Mouse (Mus musculus): ENCODE measurements around the gene Rap1b. TPM values are rescaled to one million over a fixed set of nuclear protein-coding genes. Genes with fewer than 3 reads are reported as not detected.

Rap1b gene
- total RNA-seq, 2 experiments from 2014 or later: 143 to 149 TPM

DNA sequence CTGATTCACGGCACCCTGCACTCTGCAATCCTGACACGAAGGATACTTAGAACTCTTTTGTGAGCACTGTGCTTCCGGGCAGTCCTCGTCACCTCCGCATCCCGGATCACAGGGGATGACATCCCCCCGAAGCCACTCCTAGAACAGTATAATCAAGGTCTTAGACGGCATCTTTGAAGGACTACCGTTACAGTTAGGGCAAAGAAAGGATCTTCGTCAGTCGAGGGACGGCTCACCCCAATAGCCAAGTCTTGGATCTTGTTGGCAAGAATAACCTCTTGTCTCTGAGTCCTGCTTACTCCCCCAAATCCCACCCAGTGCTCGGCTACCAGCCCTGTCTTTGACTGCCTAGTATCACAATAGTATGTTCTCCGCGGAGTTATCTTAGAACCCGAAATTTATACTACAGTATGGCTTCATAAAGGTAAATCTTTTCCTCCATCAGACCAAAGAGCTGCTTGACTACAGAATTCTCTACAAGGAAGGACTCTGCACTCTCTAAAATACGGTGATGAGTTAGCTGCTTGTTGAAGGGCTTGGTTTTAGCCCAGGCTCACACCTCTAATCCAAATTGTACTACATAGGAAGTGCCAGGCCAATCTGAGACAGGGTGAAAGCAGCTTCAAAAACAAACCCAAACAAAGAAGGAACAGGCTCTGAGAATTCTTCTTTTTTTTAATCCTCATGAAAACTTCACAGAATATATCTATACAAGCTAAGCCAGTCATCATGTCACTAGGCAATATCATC, 55.2 kb downstream of the Rap1b start:
- DNase-seq (ENCODE audit: low spot score in 2 of 2): no peak

DNA sequence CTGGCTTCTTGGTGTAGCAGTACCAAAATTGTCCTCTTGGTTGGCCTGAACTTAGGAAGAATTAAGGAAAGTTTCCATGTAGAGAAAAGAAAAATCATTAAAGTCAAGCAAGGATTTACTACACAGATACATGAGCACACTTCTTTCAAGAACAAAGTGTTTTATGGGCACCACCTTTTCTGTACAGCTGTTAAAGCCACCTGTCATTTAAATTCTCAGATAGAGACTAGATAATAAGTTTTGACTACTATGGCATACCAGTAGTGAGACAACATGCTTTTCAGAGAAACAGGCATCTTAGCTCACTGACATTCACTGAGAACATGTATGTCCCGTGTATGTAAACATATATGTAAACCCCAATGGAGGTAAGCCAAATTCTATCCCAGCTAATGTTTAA, 55.8 kb downstream of the Rap1b start:
- DNase-seq (ENCODE audit: low spot score in 2 of 2): no peak

DNA sequence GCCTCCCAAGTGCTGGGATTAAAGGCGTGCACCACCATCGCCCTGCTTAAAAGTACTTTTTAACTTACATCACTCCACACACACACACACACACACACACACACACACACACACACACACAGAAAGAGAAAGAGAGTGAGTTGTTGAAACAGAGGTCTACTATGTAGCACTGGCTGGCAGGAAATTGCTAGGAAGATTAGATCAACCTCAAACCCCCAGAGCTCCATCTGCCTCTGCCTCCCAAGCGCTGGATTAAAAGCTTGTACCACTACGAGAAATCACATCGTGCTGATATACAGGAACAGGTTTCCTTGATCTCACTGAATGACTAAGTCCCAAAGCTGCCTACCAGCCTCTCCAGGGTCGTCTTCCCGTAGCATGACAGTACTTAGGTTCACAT, 61.2 kb downstream of the Rap1b start:
- no peak for DNase-seq (ENCODE audit: low spot score in 2 of 2)

DNA sequence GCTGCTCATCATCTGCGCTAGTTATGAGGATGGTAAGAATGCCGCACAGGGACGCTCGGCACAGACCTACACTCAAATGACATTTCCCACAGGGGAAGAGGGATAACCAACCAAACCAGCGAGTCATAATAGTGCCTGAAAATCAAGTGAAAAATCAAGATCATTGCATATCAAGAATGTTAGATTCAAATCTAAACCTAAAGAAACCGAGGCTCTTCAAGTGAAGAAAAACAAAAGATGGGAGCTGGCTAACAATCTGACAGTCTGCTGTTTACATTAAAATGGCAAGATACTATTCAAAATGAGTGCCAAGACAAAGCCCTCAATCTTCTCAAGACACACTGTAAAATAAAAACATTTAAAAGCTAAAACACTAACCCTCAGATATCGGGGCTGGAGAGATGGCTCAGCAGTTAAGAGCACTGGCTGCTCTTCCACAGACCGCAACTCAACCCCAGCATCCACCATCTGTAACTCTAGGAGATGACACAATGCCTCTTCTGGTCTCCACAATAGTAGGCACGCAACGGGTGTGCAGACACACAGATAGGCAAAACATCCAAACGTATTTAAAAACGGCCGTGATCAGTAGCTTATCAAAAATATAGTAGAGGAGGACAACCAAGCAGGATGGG, 61.9 kb downstream of the Rap1b start:
- no peak for DNase-seq (ENCODE audit: low spot score in 2 of 2)

DNA sequence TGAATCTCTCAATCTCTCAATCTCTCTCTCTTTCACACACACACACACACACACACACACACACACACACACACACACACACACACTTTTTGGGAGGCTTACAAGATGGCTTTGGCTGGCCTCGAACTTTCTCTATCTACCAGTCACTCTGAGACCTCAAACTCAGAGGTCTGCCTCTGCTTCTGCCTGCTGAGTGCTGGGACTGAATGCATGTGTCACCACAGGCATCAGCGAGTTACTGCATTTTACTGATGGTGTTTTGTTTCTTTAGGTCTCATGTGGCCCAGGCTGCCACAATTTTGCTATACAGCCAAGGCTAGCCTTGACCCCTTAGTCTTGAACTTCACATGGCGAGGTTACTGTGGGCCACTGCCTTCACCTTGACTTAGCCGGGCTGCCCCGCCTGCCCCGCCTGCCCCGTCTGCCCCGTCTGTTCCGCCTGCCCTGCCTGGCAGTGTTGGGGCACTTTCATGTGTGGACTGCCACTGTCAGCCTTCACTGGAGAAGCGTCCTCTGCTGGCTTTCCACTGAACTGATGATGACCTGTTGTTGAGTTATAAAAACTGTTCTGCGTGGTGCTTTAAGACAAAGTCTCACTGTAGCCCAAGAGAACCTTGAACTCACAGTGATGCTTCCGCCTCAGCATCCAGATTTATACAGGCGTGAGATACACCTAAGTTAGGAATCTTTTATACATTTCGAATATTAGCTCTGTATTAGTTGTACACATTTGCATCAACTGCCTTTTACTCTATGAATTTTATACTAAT, 63.2 kb downstream of the Rap1b start:
- no peak for DNase-seq (ENCODE audit: low spot score in 2 of 2)

DNA sequence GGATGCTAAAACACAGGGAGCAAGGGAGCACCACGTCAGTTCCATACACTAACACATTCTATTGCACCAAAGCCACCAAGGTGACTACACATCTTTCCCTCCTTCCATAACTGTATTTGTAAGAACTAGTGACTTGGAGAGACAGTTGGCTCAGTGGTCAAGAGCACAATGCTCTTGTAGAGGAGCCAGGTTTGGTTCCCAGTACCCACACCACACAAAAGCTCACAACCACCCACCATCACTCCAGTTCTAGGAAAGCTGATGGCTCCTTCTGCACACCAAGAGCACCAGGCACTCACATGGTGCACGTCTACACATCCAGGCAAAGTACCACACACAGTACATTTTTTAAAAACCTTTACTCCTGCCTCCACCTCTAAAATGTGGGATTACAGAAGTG, 63.8 kb downstream of the Rap1b start:
- no peak for DNase-seq (ENCODE audit: low spot score in 2 of 2)

DNA sequence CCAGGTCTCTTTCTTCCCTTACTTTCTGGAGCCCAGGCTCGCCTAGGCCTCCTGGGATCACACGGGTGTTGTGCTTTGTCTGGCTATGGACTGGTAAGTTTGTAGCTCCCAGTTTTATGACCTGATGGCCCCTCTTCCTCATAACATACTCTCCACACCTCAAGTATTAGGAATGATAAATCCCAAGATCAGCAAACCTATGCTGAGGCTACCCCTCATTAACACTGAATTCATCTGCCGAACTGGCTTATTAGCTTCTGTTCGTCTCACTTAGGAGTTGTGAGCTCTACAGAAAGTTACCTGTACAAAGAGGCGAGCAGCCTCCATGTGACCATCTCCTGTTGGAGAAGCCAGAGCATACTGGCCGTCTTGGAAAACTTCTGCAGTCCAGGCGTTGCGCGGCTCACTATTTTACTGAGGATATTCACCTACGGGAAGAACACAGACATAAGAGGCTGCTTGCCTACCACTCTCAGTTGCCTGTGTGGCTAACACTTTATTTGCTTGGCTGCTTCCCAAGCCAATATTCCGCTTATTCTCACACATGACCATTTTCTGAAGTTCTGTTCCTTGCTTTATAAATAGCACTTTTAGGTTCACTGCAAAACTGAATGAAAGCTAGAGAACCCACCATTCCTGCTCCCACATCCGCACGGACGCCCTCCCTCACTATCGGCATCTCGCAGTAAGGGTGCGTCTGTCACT, 64.7 kb downstream of the Rap1b start:
- no peak for DNase-seq (ENCODE audit: low spot score in 2 of 2)

DNA sequence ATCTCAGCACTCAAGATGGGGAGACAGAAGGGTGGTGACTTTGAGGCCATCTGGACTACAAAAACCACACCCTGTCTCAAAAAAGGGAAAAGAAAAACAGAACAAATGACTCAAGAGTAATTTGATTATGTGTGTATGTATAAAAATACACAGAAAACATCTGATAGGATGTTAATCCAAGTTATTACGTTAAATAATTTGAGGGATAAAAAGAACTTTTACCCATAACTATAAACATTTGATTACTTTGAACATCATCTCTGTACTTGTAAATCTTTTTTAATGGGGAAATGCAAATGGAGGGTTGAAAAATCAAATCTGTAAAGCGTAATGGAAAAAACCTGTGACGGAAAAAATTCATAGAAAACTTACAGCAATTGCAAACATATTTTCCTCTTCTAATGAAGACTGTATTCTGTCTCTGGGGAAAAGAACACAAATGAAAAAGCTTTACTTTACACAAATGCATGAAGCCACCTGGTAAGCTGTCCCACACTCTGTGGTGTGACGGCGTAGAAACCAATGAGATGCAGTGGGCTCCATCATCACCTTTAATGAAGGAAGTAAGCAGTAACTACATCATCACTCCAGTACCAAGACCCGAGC, 65.4 kb downstream of the Rap1b start:
- DNase-seq (ENCODE audit: low spot score in 2 of 2): no peak

DNA sequence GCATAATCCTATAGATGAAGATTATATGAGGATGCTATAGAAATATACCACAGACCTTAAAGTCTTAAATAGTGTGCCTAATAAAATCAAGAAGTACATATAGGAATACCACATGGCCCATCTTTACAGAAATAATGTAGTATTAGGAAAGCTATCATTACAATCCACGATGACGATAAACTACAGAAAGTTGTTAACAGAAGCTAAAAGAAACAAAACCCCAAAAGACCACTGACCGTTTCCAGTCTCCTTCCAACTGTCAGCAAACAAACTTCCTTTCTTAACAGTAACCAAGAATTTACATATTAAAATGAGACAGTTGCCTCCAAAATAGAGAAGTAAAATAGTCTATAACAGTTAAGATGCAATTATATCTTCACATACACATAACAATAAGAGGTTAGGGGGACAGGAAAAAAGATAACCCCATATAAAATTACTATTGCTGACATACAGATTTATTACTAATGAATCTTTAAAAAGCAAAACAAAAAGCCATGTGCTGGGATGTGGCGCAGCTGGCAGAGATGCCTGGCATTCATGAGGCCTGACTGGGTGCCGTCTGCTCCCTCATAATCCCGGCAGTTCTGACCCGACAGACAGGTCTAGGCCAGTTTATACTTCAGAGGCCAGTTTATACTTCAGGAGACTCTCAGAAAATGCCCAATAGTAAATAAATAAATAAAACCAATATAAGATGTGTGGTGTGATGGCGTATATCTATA, 66.1 kb downstream of the Rap1b start:
- DNase-seq (ENCODE audit: low spot score in 2 of 2): no peak

DNA sequence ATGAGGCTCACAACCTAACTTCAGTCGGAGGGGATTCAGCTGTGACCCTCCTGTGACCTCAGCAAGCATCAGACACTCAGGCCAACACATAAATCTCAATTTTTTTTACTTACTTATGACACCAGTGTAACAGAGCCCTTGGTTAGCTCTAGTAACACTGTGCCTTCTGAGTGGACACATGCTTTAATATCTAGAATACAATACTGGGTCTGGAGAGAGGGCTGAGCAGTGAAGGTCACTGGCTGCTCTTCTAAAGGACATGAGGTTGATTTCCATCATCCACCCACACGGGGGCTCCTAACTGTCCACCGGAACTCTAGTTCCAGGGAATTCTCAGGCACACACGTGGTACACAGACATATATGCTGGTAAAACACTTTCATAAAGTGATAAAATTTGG, 66.9 kb downstream of the Rap1b start:
- no peak for DNase-seq (ENCODE audit: low spot score in 2 of 2)

DNA sequence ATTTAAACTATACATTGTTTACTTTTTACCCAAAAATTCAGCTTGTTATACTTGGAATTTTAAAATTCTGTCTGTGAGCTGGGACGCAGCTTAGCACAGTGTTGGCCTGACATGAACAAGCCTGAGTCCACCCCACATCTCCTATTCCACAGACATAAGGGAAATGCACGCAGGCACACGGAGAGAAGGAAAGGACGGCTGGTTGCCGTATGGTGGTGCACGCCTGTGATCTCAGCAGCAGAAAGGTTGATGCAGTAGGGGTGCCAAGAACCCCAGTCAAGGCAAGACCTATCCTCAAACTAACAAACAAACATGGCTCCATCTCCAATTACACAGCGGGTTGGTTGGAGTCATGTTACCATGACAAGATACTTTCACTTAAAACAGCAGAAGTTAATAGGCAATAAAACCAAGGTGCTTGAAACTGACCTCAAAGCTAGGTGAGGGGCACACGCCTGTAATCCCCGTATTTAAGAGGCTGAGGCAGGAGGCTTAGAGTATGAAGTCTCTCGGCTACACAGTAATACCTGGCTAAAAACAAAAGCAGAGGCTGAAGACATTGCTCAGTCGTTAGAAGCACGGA, 67.4 kb downstream of the Rap1b start:
- no peak for DNase-seq (ENCODE audit: low spot score in 2 of 2)

DNA sequence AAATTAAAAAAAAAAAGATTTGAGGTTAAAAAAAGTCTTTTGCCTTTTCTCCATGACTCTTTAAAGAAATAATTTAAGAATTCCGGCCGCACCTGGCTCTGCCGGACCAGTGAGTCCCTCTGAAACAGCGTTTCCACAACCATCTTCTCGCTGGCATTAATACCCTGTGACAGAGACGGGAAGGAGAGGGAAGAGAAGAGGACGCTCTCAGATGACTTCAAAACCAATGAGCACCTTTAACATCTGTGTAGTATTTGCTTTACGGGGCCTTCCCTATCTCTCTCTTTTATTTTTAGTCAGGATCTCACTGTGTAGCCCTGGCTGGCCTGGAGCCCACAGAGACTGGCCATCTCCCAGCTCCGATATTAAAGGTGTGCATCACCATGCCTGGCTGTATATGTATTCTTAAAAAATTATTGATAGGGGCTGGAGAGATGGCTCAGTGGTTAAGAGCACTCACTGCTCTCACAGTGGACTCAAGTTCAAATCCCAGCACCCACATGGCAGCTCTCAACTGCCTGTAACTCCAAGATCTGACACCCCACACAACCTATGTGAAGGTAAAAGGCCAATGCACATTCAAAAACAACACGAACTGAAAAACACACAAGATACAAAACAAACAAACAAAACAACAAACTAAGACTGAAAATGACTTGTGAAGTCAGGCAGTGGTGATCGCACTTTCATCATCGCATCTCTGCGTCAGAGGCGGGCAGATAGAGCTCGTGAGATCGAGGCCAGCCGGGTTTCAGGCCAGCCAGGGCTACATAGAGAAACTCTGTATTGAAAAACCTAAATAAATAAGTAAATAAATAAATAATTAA, 68.1 kb downstream of the Rap1b start:
- DNase-seq (ENCODE audit: low spot score in 2 of 2): no peak

DNA sequence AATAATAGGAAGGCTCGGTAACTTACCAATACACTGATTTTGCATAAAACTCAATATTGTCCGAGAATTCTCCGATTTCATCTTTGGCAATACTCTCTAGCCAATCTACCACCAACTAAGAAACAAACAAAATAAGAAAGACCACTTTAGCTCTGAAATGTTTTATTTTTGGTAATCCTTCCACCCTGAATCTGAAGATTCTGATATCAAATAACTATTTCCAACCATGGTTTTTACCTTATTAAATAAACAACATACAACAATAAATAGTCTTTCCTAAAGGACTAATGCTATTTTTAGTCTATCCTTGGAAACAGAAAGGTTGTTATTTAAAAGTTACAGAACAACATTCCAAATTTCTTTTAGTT, 68.7 kb downstream of the Rap1b start:
- no peak for DNase-seq (ENCODE audit: low spot score in 2 of 2)

DNA sequence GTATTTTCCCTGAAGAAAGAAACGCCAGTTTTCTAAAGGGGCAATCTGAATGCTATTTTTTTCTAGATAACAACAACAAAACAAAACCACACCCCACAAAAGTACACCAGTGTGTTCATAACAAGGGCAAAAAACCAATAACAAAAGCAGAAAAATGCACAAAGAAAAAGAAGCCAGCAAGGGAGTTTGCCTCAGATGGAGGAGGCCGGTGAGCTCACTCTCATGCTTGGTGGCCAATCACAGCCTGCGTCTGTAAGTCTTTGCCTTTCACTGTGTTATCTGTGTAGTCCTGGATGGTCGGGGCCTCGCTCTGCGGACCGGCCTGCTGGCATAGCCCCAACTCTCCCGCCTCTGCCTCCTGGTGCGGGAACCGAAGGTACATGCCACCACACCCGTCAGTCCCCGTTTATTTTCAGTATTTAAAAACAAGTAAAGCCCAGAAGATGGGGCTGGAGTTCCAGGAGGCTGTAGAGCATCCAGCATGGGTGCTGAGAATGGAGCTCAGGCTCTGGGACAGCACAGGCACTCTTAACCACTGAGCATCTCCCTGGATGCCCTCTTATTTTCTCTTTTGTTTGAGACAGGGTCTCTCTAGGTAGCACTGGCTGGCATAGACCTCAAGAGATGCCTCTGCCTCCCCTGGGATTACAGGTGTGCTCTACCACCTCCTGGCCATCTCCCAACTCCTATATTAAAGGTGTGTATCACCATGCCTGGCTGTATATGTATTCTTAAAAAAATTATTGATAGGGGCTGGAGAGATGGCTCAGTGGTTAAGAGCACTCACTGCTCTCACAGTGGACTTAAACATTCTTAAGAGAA, 69.3 kb downstream of the Rap1b start:
- no peak for DNase-seq (ENCODE audit: low spot score in 2 of 2)

DNA sequence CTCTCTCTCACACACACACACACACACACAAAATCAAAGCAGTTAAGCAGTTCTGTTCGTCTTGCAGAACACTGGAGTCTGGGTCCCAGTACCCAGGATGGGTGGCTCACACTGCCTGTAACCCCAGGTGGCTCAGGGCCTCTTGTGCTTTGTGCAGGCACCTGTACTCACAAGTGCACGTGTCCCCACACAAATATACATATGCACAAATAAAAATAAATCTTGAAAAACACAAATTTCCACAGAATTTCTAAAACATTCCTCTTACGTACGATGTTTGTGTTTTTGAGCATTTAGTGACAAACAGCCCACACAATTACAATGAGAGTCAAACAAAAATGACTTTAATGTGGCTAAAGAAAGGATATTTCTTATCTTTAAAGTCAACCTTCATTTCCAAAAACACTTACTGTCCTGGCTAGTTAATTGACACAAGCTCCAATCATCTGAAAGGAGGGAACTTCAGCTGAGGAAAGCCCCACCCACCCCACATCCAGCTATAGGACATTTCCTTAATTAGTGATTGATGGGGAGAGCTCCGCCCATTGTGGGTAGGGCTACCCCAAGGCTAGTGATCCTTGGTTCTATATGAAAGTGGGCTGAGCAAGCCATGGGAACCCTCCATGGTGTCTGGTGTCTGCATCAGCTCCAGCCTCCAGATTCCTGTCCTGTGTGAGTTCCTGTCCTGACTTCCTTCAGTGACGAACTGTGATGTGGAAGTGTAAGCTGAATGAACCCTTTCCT, 70.3 kb downstream of the Rap1b start:
- no peak for DNase-seq (ENCODE audit: low spot score in 2 of 2)

DNA sequence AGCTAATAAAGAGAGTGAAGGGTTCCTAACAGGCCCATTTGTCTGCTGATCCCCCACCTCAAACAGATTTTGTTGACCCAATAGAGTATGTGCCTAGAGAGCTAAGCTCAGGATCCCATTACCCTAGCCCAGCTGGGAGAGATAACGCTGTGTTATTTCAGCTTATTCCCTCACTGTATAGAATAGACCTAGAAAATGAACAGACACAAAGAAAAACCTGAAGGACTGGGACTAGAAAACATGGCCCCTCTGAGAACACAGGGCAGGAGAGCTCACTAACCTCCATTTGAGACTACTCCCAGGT, 71.1 kb downstream of the Rap1b start:
- no peak for DNase-seq (ENCODE audit: low spot score in 2 of 2)

DNA sequence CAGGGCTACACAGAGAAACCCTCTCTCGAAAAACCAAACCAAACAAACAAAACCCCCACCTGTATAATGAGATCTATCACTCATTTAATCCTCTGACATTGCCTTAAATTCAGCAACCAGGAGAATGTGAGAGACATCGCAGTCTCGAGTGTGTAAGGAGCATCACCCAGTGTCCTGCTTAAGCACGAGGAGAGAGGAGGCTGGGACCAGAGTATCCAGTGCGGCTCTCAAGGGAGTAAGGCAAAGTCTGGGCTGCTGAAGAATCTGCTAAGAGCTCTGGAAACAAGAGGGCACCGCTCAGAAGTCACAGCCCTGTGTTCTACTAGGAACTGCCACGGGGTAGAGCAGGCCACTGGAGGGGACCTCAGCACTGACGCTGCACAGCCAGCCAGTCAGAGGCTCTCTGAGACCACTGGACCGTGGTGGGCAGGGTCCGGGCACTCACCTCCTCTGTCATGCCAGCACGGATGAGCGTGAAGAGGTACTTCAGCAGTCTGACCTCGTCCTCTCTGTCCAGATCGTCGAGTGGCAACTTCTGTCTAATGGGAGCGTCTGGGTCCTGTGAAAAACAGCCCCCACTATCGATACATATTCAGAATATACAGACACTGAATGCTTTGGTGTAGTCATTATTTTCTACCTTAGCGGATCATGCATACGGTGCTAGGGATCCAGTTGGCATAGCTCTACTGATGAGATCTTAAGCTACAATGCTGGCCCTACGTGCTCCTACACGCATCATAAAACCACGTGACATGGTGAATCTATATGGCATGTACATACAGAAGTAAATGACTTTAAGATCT, 71.6 kb downstream of the Rap1b start:
- no peak for DNase-seq (ENCODE audit: low spot score in 2 of 2)
